Mouse (Mus musculus) right cerebral cortex, adult 2 months (tissue): ENCODE measurements around the gene Lnx1.
A peak's percentile ranks its signal among the peaks of the same experiment; 100 is the strongest.

Experiments used
- DNase-seq, 2 experiments: peaks; one replicate each; pipeline ENCODE4 v3.0.0; 2021 to 2022; ENCODE audit warnings: low spot score in 2 of 2

Lnx1 gene

GRCm38 (mm10) chr5:74697534-74697933 lies 5.2 kb downstream of the Lnx1 start:
- no peak for DNase-seq

GRCm38 (mm10) chr5:74694390-74694801 lies 8.3 kb downstream of the Lnx1 start:
- DNase-seq: no peak

GRCm38 (mm10) chr5:74693836-74694235 lies 8.9 kb downstream of the Lnx1 start:
- DNase-seq: no peak

GRCm38 (mm10) chr5:74692411-74693090 lies 10.2 kb downstream of the Lnx1 start:
- no peak for DNase-seq

GRCm38 (mm10) chr5:74688822-74689221 lies 13.9 kb downstream of the Lnx1 start:
- no peak for DNase-seq

GRCm38 (mm10) chr5:74684944-74685343 lies 17.8 kb downstream of the Lnx1 start:
- no peak for DNase-seq

- DNase-seq: no peak
Observed at GRCm38 (mm10) chr5:74683832-74684231, 18.9 kb downstream of the Lnx1 start.

- no peak for DNase-seq
Observed at GRCm38 (mm10) chr5:74682735-74683134, 20.0 kb downstream of the Lnx1 start.

GRCm38 (mm10) chr5:74679631-74680030 lies 23.1 kb downstream of the Lnx1 start:
- no peak for DNase-seq

- no peak for DNase-seq
Observed at GRCm38 (mm10) chr5:74678693-74679092, 24.0 kb downstream of the Lnx1 start.

- DNase-seq: peak; percentile 79 to 86
Observed at GRCm38 (mm10) chr5:74677399-74678338, 25.0 kb downstream of the Lnx1 start.

GRCm38 (mm10) chr5:74672556-74672955 lies 30.2 kb downstream of the Lnx1 start:
- DNase-seq: no peak

- no peak for DNase-seq
Observed at GRCm38 (mm10) chr5:74670877-74671276, 31.8 kb downstream of the Lnx1 start.

- no peak for DNase-seq
Observed at GRCm38 (mm10) chr5:74669925-74670324, 32.8 kb downstream of the Lnx1 start.

GRCm38 (mm10) chr5:74668956-74669355 lies 33.8 kb downstream of the Lnx1 start:
- no peak for DNase-seq

GRCm38 (mm10) chr5:74662618-74663017 lies 40.1 kb downstream of the Lnx1 start:
- DNase-seq: no peak

GRCm38 (mm10) chr5:74661734-74662560 lies 40.8 kb downstream of the Lnx1 start:
- no peak for DNase-seq

- DNase-seq: no peak
Observed at GRCm38 (mm10) chr5:74659856-74660255, 42.9 kb downstream of the Lnx1 start.

- DNase-seq: no peak
Observed at GRCm38 (mm10) chr5:74659281-74659680, 43.4 kb downstream of the Lnx1 start.

GRCm38 (mm10) chr5:74657930-74658329 lies 44.8 kb downstream of the Lnx1 start:
- no peak for DNase-seq

GRCm38 (mm10) chr5:74656410-74656809 lies 46.3 kb downstream of the Lnx1 start:
- DNase-seq: no peak

- DNase-seq: no peak
Observed at GRCm38 (mm10) chr5:74654527-74654926, 48.2 kb downstream of the Lnx1 start.
